Mouse (Mus musculus) gonadal fat pad, adult 2 months (tissue): ENCODE measurements around the gene Copb1. TPM values are rescaled to one million over a fixed set of nuclear protein-coding genes. Genes with fewer than 3 reads are reported as not detected.
"Not testable (repeated sequence)": the region's sequence is repeated elsewhere in the genome, so short reads cannot be mapped to it uniquely, and the experiment has no call there.

ENCODE experiments used
- DNase-seq: peaks from one replicate; pipeline ENCODE4 v3.0.0-alpha.2; 2012; ENCODE audit warnings: low read depth
- polyA plus RNA-seq: library from polyadenylated mRNA; depleted of rRNA; stranded (reverse); fragments of >200 nt; gene quantifications from 2 replicates; pipeline ENCODE4 v1.2.3, GENCODE M21; 2012

The Copb1 gene
- polyA plus RNA-seq, 1 experiment: 50.1 TPM

- no peak for DNase-seq
Measured at GRCm38 (mm10) chr7:114216908-114217307, 37.6 kb downstream of the Copb1 start.

- DNase-seq: no peak
Measured at GRCm38 (mm10) chr7:114214385-114214784, 40.1 kb downstream of the Copb1 start.

GRCm38 (mm10) chr7:114213537-114213936 is 41.0 kb downstream of the Copb1 start:
- DNase-seq: no peak

GRCm38 (mm10) chr7:114210618-114211017 is 43.9 kb downstream of the Copb1 start:
- DNase-seq: no peak

GRCm38 (mm10) chr7:114209841-114210240 is 44.7 kb downstream of the Copb1 start:
- no peak for DNase-seq

GRCm38 (mm10) chr7:114203491-114204359 is 50.8 kb downstream of the Copb1 start:
- no peak for DNase-seq

GRCm38 (mm10) chr7:114202972-114203404 is 51.5 kb downstream of the Copb1 start:
- DNase-seq: no peak

GRCm38 (mm10) chr7:114200651-114201050 is 53.9 kb downstream of the Copb1 start:
- no peak for DNase-seq

GRCm38 (mm10) chr7:114199428-114200110 is 54.9 kb downstream of the Copb1 start:
- DNase-seq: no peak

- no peak for DNase-seq
Measured at GRCm38 (mm10) chr7:114198252-114198651, 56.3 kb downstream of the Copb1 start.

GRCm38 (mm10) chr7:114196588-114196987 is 57.9 kb downstream of the Copb1 start:
- DNase-seq: not testable (repeated sequence)

GRCm38 (mm10) chr7:114194788-114195187 is 59.7 kb downstream of the Copb1 start:
- DNase-seq: not testable (repeated sequence)

GRCm38 (mm10) chr7:114194224-114194623 is 60.3 kb downstream of the Copb1 start:
- no peak for DNase-seq

- DNase-seq: peak; percentile 58
Measured at GRCm38 (mm10) chr7:114193284-114194067, 61.0 kb downstream of the Copb1 start.

- DNase-seq: no peak
Measured at GRCm38 (mm10) chr7:114192581-114192980, 61.9 kb downstream of the Copb1 start.

- no peak for DNase-seq
Measured at GRCm38 (mm10) chr7:114183416-114183815, 71.1 kb downstream of the Copb1 start.

- no peak for DNase-seq
Measured at GRCm38 (mm10) chr7:114182708-114183107, 71.8 kb downstream of the Copb1 start.

GRCm38 (mm10) chr7:114181391-114181790 is 73.1 kb downstream of the Copb1 start:
- no peak for DNase-seq

GRCm38 (mm10) chr7:114176588-114176987 is 77.9 kb downstream of the Copb1 start:
- DNase-seq: no peak

GRCm38 (mm10) chr7:114171354-114172097 is 83.0 kb downstream of the Copb1 start:
- DNase-seq: no peak

GRCm38 (mm10) chr7:114169996-114170395 is 84.5 kb downstream of the Copb1 start:
- no peak for DNase-seq
